Mouse (Mus musculus) heart, adult 2 months (tissue): Measurements from ENCODE around the gene Mr1. TPM values are rescaled to one million over a fixed set of nuclear protein-coding genes. Genes with fewer than 3 reads are reported as not detected.
"Not testable (repeated sequence)": the region's sequence is repeated elsewhere in the genome, so short reads cannot be mapped to it uniquely, and the experiment has no call there.

ENCODE experiments used
- DNase-seq, 2 experiments: peaks; one replicate each; pipeline ENCODE4 v3.0.0; 2021
- H3K27ac ChIP-seq: fragments of 200-600 bp; 2 replicates; pipeline ENCODE4 v1.8.1; 2022
- H3K27me3 ChIP-seq: fragments of 200-500 bp; 2 replicates; pipeline ENCODE4 v1.6.1; 2012; ENCODE audit warnings: mild to moderate bottlenecking, low read length, inconsistent platforms, mixed read lengths; ENCODE audit not compliant: control insufficient read depth, insufficient read depth
- H3K36me3 ChIP-seq: fragments of 200-500 bp; 2 replicates; pipeline ENCODE4 v1.6.1; 2012; ENCODE audit warnings: low read length, inconsistent platforms; ENCODE audit not compliant: control insufficient read depth, insufficient read depth
- H3K4me1 ChIP-seq: fragments of 200-500 bp; 2 replicates; pipeline ENCODE4 v1.6.1; 2011; ENCODE audit warnings: low read length; ENCODE audit not compliant: control insufficient read depth, insufficient read depth
- H3K4me3 ChIP-seq: fragments of 200-600 bp; 2 replicates; pipeline ENCODE4 v1.8.1; 2022
- H3K79me2 ChIP-seq: fragments of 200-500 bp; replicated peaks from 2 replicates; pipeline ENCODE4 v1.6.1; 2012; ENCODE audit warnings: mild to moderate bottlenecking, inconsistent platforms, low read length, moderate library complexity, mixed read lengths; ENCODE audit not compliant: control insufficient read depth, insufficient read depth
- H3K9ac ChIP-seq: fragments of 200-500 bp; 2 replicates; pipeline ENCODE4 v1.6.1; 2012; ENCODE audit warnings: low read depth, mild to moderate bottlenecking, control low read depth, inconsistent platforms, low read length, mixed read lengths
- CTCF ChIP-seq: fragments of 200-600 bp; IDR thresholded peaks from 2 replicates; pipeline ENCODE4 v1.8.1; 2022; ENCODE audit warnings: antibody characterized with exemption, mild to moderate bottlenecking, moderate library complexity
- EP300 ChIP-seq: fragments of 200-500 bp; IDR thresholded peaks from 2 replicates; pipeline ENCODE4 v1.6.1; 2011; ENCODE audit warnings: low read depth, low read length, control low read depth; ENCODE audit not compliant: insufficient read depth
- POLR2A ChIP-seq: fragments of 200-500 bp; IDR thresholded peaks from 2 replicates; pipeline ENCODE4 v1.6.1; 2011; ENCODE audit warnings: mild to moderate bottlenecking, low read depth, low read length, control low read depth; ENCODE audit not compliant: insufficient read depth
- WGBS: fragments of 180-500 bp; shearing (Covaris S2); methylation state at CpG from one replicate; pipeline ENCODE4 v1.1.7; 2018; 5-methylcytosine and 5-hydroxymethylcytosine counted together
- intact Hi-C: fragments of 180-260 bp; cut with DNase I; formaldehyde crosslinking; loops from one replicate; pipeline ENCODE4 v1.15.1; 2025
- polyA plus RNA-seq: library from polyadenylated mRNA; depleted of rRNA; stranded (reverse); fragments of >200 nt; gene quantifications from 2 replicates; pipeline ENCODE4 v1.2.3, GENCODE M21; 2012
- total RNA-seq, 2 experiments: library from RNA; stranded (reverse); gene quantifications; 2 replicates each; pipeline ENCODE4 v1.2.3; 2021

Mr1 gene
- total and polyA plus RNA-seq, 3 experiments: 6.1 to 6.7 (median 6.5) TPM

- no peaks in the 10 kb centered on the region for H3K36me3 ChIP-seq
- DNase-seq: no peak
- 69% methylated on average over 2 of the region's 2 CpGs for WGBS
- intact Hi-C loops: no loop called here
- H3K4me3 ChIP-seq: no peak overlapping the region
- no peak for TF ChIP-seq CTCF
- TF ChIP-seq POLR2A: no peak
- H3K4me1 ChIP-seq: no peaks in the 10 kb centered on the region
- H3K27ac ChIP-seq: no peak overlapping the region
- H3K9ac ChIP-seq: no peak overlapping the region
- H3K79me2 ChIP-seq: no peaks in the 10 kb centered on the region
- H3K27me3 ChIP-seq: no peaks in the 10 kb centered on the region
These were observed 31.7 kb upstream of the Mr1 start for GRCm38 (mm10) chr1:155178192-155178924.

GRCm38 (mm10) chr1:155174424-155174823, 27.8 kb upstream of the Mr1 start:
- Histone ChIP-seq H3K4me3 (no peak overlapping the region), H3K4me1 (no peaks in the 10 kb centered on the region), H3K27ac (no peak overlapping the region), H3K27me3 (no peaks in the 10 kb centered on the region), H3K36me3 (no peaks in the 10 kb centered on the region), H3K9ac (no peak overlapping the region), H3K79me2 (peaks cover 2% of the 10 kb centered on the region; the same call in 1 of the 2 replicates)
- no peak for TF ChIP-seq POLR2A
- no peak for TF ChIP-seq EP300
- no peak for TF ChIP-seq CTCF
- intact Hi-C loops: no loop called here
- WGBS: 76% methylated on average over 1 of the region's 1 CpGs
- no peak for DNase-seq

- intact Hi-C loops, H3K9ac ChIP-seq, H3K27me3 ChIP-seq, H3K36me3 ChIP-seq, H3K27ac ChIP-seq, H3K79me2 ChIP-seq, H3K4me1 ChIP-seq, DNase-seq, H3K4me3 ChIP-seq: not testable (repeated sequence)
- WGBS: 83% methylated on average over 1 of the region's 1 CpGs
These were observed 27.0 kb upstream of the Mr1 start for GRCm38 (mm10) chr1:155173644-155174016.

- H3K27me3 ChIP-seq: no peaks in the 10 kb centered on the region
- intact Hi-C loops: no loop called here
- H3K27ac ChIP-seq: no peak overlapping the region
- 89% methylated on average over 3 of the region's 3 CpGs for WGBS
- TF ChIP-seq EP300: no peak
- H3K36me3 ChIP-seq: no peaks in the 10 kb centered on the region
- H3K4me1 ChIP-seq: no peaks in the 10 kb centered on the region
- no peak overlapping the region for H3K9ac ChIP-seq
- H3K79me2 ChIP-seq: peaks cover 2% of the 10 kb centered on the region; the same call in 1 of the 2 replicates
- H3K4me3 ChIP-seq: no peak overlapping the region
- DNase-seq: no peak
These were observed 26.5 kb upstream of the Mr1 start for GRCm38 (mm10) chr1:155172895-155173643.

- no peak overlapping the region for H3K9ac ChIP-seq
- H3K36me3 ChIP-seq: no peaks in the 10 kb centered on the region
- H3K79me2 ChIP-seq: peaks cover 2% of the 10 kb centered on the region
- DNase-seq: no peak
- no peak for TF ChIP-seq POLR2A
- TF ChIP-seq EP300: no peak
- TF ChIP-seq CTCF: no peak
- H3K4me1 ChIP-seq: no peaks in the 10 kb centered on the region; the same call in 1 of the 2 replicates
- intact Hi-C loops: no loop called here
- no peaks in the 10 kb centered on the region for H3K27me3 ChIP-seq
- H3K4me3 ChIP-seq: no peak overlapping the region
- no peak overlapping the region for H3K27ac ChIP-seq
These were observed 23.3 kb upstream of the Mr1 start for GRCm38 (mm10) chr1:155169935-155170334.

- Histone ChIP-seq H3K27ac (no peak overlapping the region), H3K27me3 (no peaks in the 10 kb centered on the region), H3K79me2 (peaks cover 4% of the 10 kb centered on the region), H3K36me3 (no peaks in the 10 kb centered on the region), H3K4me1 (no peaks in the 10 kb centered on the region; the same call in 1 of the 2 replicates), H3K9ac (no peak overlapping the region), H3K4me3 (no peak overlapping the region)
- intact Hi-C loops: no loop called here
- no peak for DNase-seq
- TF ChIP-seq POLR2A (no peak), CTCF (no peak), EP300 (no peak)
- WGBS: 76% methylated on average over 3 of the region's 3 CpGs
These were observed 20.8 kb upstream of the Mr1 start for GRCm38 (mm10) chr1:155167453-155167852.
